Mouse (Mus musculus) cerebellum, adult 2 months (tissue): ENCODE data around the gene Smg6. TPM values are rescaled to one million over a fixed set of nuclear protein-coding genes. Genes with fewer than 3 reads are reported as not detected.

Experiments used
- DNase-seq, 2 experiments: peaks; one replicate each; pipeline ENCODE4 v3.0.0; 2021
- H3K27ac ChIP-seq: fragments of 200-500 bp; 2 replicates; pipeline ENCODE4 v1.5.1; 2012; ENCODE audit warnings: low read length, control low read depth, inconsistent platforms; ENCODE audit not compliant: insufficient read depth
- H3K27me3 ChIP-seq: fragments of 200-500 bp; 2 replicates; pipeline ENCODE4 v1.6.1; 2012; ENCODE audit warnings: inconsistent platforms, mild to moderate bottlenecking, low read length, moderate library complexity; ENCODE audit not compliant: control insufficient read depth, insufficient read depth
- H3K4me1 ChIP-seq: fragments of 200-500 bp; 2 replicates; pipeline ENCODE4 v1.6.1; 2011; ENCODE audit warnings: low read length; ENCODE audit not compliant: control insufficient read depth, insufficient read depth
- H3K4me3 ChIP-seq: fragments of 200-500 bp; replicated peaks from 2 replicates; pipeline ENCODE3; 2011; ENCODE audit warnings: mild to moderate bottlenecking, low read depth, low read length, control low read depth; ENCODE audit not compliant: insufficient read depth
- CTCF ChIP-seq: fragments of 200-500 bp; IDR thresholded peaks from 2 replicates; pipeline ENCODE4 v1.5.1; 2011; ENCODE audit warnings: low read depth, mild to moderate bottlenecking, control low read depth, low read length, moderate library complexity, borderline replicate concordance; ENCODE audit not compliant: insufficient read depth
- POLR2A ChIP-seq: fragments of 200-500 bp; IDR thresholded peaks from 2 replicates; pipeline ENCODE4 v1.6.1; 2011; ENCODE audit warnings: low read length, control low read depth, borderline replicate concordance; ENCODE audit not compliant: insufficient read depth
- WGBS: fragments of 180-500 bp; shearing (Covaris S2); methylation state at CpG from one replicate; pipeline ENCODE4 v1.1.7; 2018; 5-methylcytosine and 5-hydroxymethylcytosine counted together
- polyA plus RNA-seq: library from polyadenylated mRNA; depleted of rRNA; stranded (reverse); fragments of >200 nt; gene quantifications from 2 replicates; pipeline ENCODE4 v1.2.3, GENCODE M21; 2012

The Smg6 gene
- polyA plus RNA-seq, 1 experiment = 31.1 TPM

DNA sequence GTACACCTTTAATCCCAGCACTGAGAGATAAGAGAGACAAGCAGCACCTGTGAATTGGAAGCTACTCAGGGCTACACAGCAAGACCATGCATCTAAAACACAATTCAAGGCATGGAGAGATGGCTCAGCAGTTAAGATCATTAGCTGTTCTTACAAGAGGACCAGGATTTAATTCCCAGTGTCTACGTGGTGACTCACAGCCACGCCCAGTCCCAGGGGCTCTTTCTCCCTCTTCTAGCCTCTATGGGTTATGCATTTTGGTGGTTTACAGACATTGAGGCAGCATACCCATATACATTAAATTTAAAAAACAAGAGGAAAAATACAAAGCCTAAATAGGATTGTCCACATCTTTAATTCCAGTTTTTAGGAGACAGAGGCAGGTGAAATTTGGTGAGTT, 102.0 kb downstream of the Smg6 start:
- WGBS = 93% methylated on average over 2 of the region's 2 CpGs
- Histone ChIP-seq H3K27me3 (no peaks in the 10 kb centered on the region), H3K4me3 (no peak overlapping the region), H3K4me1 (peaks cover under 1% of the 10 kb centered on the region; the same call in 1 of the 2 replicates), H3K27ac (no peak overlapping the region)
- TF ChIP-seq CTCF = no peak
- TF ChIP-seq POLR2A = no peak
- no peak for DNase-seq

DNA sequence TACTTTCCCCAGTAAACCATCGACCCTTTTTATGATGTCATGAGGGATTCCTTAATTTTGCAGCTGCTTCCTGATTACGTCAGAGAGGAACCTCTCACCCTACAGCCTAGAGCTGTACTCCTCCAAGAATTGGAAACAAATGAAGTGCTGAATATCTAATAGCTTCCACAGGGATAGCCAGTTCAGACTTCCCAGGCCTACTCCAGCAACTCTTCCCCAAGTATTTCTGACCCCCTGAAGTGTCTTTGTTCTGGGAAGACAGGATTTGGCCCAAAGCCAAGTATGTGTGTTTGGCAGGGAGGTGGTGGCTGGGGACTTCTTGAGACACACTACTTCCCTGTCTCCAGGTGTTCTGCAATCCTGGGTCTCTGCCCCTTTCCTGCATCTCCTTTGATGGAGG, 105.6 kb downstream of the Smg6 start:
- no peak overlapping the region for H3K4me3 ChIP-seq
- H3K4me1 ChIP-seq = peaks cover 8% of the 10 kb centered on the region
- TF ChIP-seq CTCF (no peak), POLR2A (no peak)
- no peak overlapping the region for H3K27ac ChIP-seq
- no peak for DNase-seq
- H3K27me3 ChIP-seq = no peaks in the 10 kb centered on the region
- WGBS = 57% methylated on average over 2 of the region's 2 CpGs

DNA sequence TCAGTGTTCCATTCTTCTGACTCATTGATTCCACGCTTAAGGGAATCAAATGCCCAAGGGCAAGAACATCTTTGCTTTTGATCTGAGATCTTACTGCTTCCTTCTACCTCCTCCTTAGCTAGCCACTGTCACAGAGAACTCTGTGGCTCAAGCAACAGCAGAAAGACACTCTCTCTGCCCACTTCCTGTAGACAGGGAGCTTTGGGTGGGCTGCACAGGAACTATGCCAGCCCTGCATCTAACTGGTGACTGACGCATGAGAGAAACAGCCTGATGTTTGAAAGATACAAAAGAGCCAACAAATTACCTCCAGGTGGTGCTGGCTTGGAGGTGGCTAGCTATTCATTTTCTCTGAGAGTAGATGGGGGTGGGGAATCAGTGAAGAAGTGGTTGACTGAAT, 107.3 kb downstream of the Smg6 start:
- H3K4me1 ChIP-seq = peaks cover 8% of the 10 kb centered on the region
- TF ChIP-seq CTCF = no peak
- TF ChIP-seq POLR2A = no peak
- DNase-seq = no peak
- H3K27me3 ChIP-seq = no peaks in the 10 kb centered on the region
- peak overlapping the region; percentile 59; the same call in 1 of the 2 replicates for H3K27ac ChIP-seq
- H3K4me3 ChIP-seq = no peak overlapping the region
- 69% methylated on average over 2 of the region's 2 CpGs for WGBS

DNA sequence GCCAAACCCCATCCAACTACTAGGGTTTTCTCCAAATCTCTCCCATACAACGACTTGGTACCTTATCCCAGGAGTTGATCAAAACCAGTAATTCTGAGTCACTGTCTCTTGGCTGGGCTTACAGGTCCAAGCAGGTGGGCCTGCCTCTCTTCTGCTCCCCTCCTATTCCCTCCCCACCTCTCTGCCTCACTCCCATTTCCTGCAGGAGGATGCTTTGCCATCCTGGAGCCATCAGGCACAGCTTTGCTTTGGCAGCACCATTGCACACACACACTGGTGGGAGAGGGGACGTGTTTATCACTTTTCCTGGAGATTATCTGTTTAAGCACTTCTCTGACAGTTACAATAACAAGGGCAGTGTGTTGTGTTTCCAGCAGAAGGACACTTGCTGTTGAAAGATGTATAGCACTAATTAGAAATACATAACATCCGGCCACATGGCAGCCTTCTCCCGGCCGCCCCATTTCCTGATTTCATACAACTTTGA, 108.0 kb downstream of the Smg6 start:
- H3K4me1 ChIP-seq = peaks cover 8% of the 10 kb centered on the region
- no peak overlapping the region for H3K27ac ChIP-seq
- H3K4me3 ChIP-seq = no peak overlapping the region
- no peak for TF ChIP-seq CTCF
- TF ChIP-seq POLR2A = no peak
- no peaks in the 10 kb centered on the region for H3K27me3 ChIP-seq
- WGBS = 55% methylated on average over 5 of the region's 5 CpGs
- DNase-seq = peak in 1 of 2 experiments; percentile 59

DNA sequence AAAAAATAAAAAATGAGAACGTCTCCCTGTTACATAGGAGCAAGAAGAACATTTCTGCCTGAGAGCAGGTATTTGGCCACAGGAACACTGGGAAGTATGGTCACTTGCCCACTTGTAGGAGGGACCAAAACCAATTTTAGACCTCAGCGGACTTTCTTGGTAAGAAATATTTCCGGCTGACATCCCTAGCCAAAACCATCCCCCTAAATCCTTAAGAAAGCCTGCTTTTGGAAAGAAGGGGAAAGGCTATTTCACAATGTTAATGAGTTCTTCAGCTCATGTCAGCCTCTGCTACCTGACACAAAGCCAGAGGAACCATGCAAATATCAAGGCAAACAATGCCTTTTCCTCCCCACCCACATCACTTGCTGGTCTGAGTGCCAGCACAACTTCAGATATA, 108.5 kb downstream of the Smg6 start:
- Histone ChIP-seq H3K27ac (no peak overlapping the region), H3K4me1 (peaks cover 8% of the 10 kb centered on the region), H3K4me3 (no peak overlapping the region), H3K27me3 (no peaks in the 10 kb centered on the region)
- no peak for DNase-seq
- TF ChIP-seq CTCF = no peak
- TF ChIP-seq POLR2A = no peak
- WGBS = 77% methylated on average over 3 of the region's 3 CpGs

DNA sequence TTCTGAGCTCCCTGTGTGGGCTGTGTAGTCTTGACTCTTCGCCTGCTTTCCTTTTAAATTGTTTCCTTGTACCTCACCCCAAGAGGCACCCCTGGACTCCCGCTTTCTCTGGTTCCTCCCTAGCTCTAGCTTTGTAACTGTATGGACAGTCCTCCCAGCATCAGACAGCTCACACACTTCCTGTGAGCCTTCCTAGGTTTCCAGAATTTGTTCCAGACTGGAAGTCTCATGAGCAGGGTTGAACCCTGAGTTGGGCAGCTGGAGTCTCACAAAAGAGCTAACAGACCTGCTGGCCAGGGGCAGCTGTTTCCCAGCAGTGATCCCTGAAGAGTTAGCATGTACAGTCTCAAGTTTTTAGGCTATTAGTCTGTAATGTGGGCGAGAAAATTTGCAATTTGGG, 118.7 kb downstream of the Smg6 start:
- Histone ChIP-seq H3K4me3 (no peak overlapping the region), H3K27me3 (no peaks in the 10 kb centered on the region), H3K27ac (no peak overlapping the region), H3K4me1 (peaks cover 5% of the 10 kb centered on the region; the same call in 1 of the 2 replicates)
- WGBS = 89% methylated on average over 3 of the region's 3 CpGs
- TF ChIP-seq CTCF (no peak), POLR2A (no peak)
- DNase-seq = no peak

DNA sequence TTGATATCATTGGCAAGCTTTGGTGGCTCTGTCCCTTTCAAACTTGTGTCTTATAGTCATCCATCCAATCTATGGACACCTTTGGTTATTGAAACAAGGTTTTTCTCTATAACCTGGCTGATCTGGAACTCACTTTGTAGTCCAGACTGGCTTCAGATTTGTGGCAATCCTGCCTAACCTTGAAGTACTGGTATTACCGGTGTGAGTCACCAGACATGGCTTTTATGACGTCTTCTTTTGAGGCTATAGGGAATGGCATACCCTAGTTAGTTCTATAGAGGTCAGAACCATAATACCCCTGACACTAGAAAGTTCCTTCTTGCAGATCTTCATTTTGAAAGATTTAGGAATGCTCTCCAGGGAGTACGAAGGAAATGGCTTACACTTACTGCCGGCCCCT, 120.2 kb downstream of the Smg6 start:
- TF ChIP-seq POLR2A (no peak), CTCF (no peak)
- no peak overlapping the region for H3K27ac ChIP-seq

DNA sequence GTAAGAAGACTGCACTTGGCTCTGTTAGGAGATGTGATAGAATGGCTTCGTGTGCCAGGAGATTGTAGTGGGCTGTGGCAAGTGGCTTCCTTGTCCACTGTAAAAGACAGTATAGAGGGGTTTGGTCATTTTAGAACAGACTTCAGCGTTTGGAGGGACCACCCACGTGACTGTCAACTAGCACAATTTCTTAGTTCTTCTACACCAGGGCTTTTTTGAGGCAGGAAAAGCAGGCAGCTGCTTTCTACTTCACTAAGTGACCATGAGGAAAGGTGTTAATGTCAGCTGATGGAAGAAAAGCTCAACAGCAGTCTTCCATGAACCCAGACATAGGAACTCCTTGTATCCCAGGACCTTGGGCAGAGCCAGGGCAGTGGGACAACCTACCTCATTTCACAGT, 121.0 kb downstream of the Smg6 start:
- Histone ChIP-seq H3K27me3 (no peaks in the 10 kb centered on the region), H3K27ac (no peak overlapping the region), H3K4me3 (no peak overlapping the region), H3K4me1 (peaks cover 10% of the 10 kb centered on the region)
- TF ChIP-seq CTCF (no peak), POLR2A (no peak)
- DNase-seq = no peak
- WGBS = 72% methylated on average over 3 of the region's 3 CpGs

More for the DNA sequence above, 120.2 kb downstream of the Smg6 start:
- 96% methylated on average over 4 of the region's 4 CpGs for WGBS
- Histone ChIP-seq H3K4me3 (no peak overlapping the region), H3K4me1 (peaks cover 5% of the 10 kb centered on the region; the same call in 1 of the 2 replicates), H3K27me3 (no peaks in the 10 kb centered on the region)
- no peak for DNase-seq

DNA sequence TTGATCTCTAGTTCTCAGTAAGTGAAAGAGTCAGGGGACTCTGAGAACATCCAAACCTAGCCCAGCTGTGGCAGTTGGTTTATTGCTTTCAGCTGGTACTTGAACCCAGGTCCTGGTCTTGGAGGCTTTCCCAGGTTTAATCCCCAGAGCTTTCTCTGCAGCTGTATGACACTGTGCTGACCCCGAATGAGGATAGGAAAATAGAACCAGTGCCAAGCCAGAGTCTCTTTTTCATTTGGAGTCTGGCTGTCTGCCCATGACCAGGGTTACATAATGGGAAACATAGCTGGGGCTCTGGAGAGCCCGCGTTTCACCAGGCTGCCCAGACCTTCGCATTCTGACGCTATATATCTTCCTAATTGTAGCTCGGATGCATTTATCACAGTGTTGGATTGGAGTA, 121.4 kb downstream of the Smg6 start:
- Histone ChIP-seq H3K27me3 (no peaks in the 10 kb centered on the region), H3K27ac (no peak overlapping the region), H3K4me1 (peaks cover 11% of the 10 kb centered on the region), H3K4me3 (no peak overlapping the region)
- peak; percentile 67 to 70 for DNase-seq
- WGBS = 8% methylated on average over 6 of the region's 6 CpGs
- no peak for TF ChIP-seq CTCF
- TF ChIP-seq POLR2A = no peak
